Mouse (Mus musculus) forebrain, embryonic 15.5 days (tissue): ENCODE measurements around the gene Olfr190. TPM values are rescaled to one million over a fixed set of nuclear protein-coding genes. Genes with fewer than 3 reads are reported as not detected.

Experiments
- ATAC-seq: fragments of 200-750 bp; cut with Nextera tagmentation; replicated peaks from 2 replicates; pipeline ENCODE4 v1.8.0; 2017; ENCODE audit warnings: mild to moderate bottlenecking, moderate TSS enrichment, moderate library complexity
- H3K27ac ChIP-seq: fragments of 300-500 bp; sonication (generic); replicated peaks from 2 replicates; pipeline ENCODE4 v1.5.1; 2015; ENCODE audit warnings: mild to moderate bottlenecking, inconsistent platforms
- H3K27me3 ChIP-seq: fragments of 300-500 bp; sonication (generic); 2 replicates; pipeline ENCODE4 v1.6.1; 2015; ENCODE audit warnings: inconsistent platforms
- H3K36me3 ChIP-seq: fragments of 300-500 bp; sonication (generic); 2 replicates; pipeline ENCODE4 v1.6.1; 2015; ENCODE audit warnings: mild to moderate bottlenecking, inconsistent platforms
- H3K4me1 ChIP-seq: fragments of 300-500 bp; sonication (generic); 2 replicates; pipeline ENCODE4 v1.6.1; 2015; ENCODE audit warnings: inconsistent platforms
- H3K4me2 ChIP-seq: fragments of 300-500 bp; sonication (generic); replicated peaks from 2 replicates; pipeline ENCODE4 v1.6.1; 2015; ENCODE audit warnings: mild to moderate bottlenecking, inconsistent platforms
- H3K4me3 ChIP-seq: fragments of 300-500 bp; sonication (generic); 2 replicates; pipeline ENCODE4 v1.5.1; 2015; ENCODE audit warnings: mild to moderate bottlenecking, inconsistent platforms
- H3K9ac ChIP-seq: fragments of 300-500 bp; sonication (generic); replicated peaks from 2 replicates; pipeline ENCODE4 v1.6.1; 2015; ENCODE audit warnings: mild to moderate bottlenecking, inconsistent platforms
- H3K9me3 ChIP-seq: fragments of 300-500 bp; sonication (generic); 2 replicates; pipeline ENCODE4 v1.6.1; 2016; ENCODE audit warnings: inconsistent platforms
- WGBS: fragments of 180-500 bp; shearing (Covaris S2); methylation state at CpG from one replicate; pipeline ENCODE4 v1.1.7; 2015; ENCODE audit warnings: mixed read lengths; 5-methylcytosine and 5-hydroxymethylcytosine counted together
- polyA plus RNA-seq: library from polyadenylated mRNA; unstranded; fragments of >200 nt; fragmentation: Nextera tagmentation; extraction: Ambion mirVana; gene quantifications from 2 replicates; pipeline ENCODE4 v1.2.1, GENCODE M21; 2015

The Olfr190 gene
- polyA plus RNA-seq, 1 experiment from 2014 or later: not detected

DNA sequence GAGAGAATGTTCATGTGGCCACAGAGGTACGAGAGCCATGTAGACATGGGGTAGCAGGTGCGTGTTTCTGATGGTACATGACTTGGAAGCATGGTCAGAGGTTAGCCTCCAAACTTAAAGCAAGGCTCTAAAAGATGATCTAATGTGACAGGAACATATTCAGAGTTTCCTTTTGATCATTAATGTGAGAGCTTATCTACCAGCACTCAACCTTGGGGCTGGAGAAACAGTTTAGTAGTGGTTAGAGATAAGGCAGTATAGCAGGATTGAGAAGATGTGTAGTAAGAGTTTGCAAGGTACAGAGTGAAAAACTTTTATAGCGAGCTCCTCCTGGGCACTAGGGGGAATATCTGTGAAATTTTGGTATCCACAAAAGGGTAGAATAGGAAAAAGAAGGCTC is 32.0 kb downstream of the Olfr190 start:
- H3K9ac ChIP-seq: no peak overlapping the region
- whole genome bisulfite sequencing: 79% methylated on average over 3 of the region's 3 CpGs
- no peak overlapping the region for H3K4me2 ChIP-seq
- no peak for ATAC-seq
- H3K36me3 ChIP-seq: no peaks in the 10 kb centered on the region
- H3K4me1 ChIP-seq: no peaks in the 10 kb centered on the region
- no peak overlapping the region for H3K27ac ChIP-seq
- H3K9me3 ChIP-seq: no peaks in the 10 kb centered on the region
- no peak overlapping the region for H3K4me3 ChIP-seq
- no peaks in the 10 kb centered on the region for H3K27me3 ChIP-seq

- no peak within 1 kb of the TSS for H3K27ac ChIP-seq
- no peaks in the 10 kb centered on the region for H3K36me3 ChIP-seq
- H3K4me1 ChIP-seq: no peaks in the 10 kb centered on the region
- no peak within 1 kb of the TSS for H3K9ac ChIP-seq
- 94% methylated on average over 7 of the region's 7 CpGs for WGBS
- H3K27me3 ChIP-seq: no peaks in the 10 kb centered on the region
- ATAC-seq: no peak
- H3K9me3 ChIP-seq: no peaks in the 10 kb centered on the region
- no peak within 1 kb of the TSS for H3K4me2 ChIP-seq
- no peak within 1 kb of the TSS for H3K4me3 ChIP-seq
Observed at GRCm38 (mm10) chr16:59039710-59040109, 38.1 kb downstream of the Olfr190 start, which contains the start of gene Olfr187. Olfr187 (minus strand) TSS chr16:59039767.

DNA sequence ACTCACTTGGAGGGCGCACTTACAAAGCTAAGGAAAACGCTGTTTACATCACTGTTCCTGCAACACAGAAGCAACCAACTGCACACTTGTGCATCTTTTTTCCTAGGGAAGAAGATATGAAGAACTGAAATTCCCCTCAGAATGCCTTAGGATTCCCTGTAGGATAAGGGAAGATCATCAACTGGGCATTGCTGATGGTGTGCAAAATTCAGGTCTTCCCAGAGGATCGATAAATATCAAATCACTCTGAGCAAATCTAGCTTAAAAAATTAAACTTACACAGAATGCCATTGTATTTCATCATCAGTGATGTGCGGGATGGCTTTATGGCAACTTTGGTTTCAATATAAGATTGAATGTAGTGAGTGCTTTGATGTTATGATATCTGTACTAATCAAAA is 47.6 kb downstream of the Olfr190 start, which contains the start of gene Olfr186:
Olfr186 (minus strand) TSS at position 101 of the 400 bp plus-strand sequence.
- no peak for ATAC-seq
- Histone ChIP-seq H3K9ac (no peak within 1 kb of the TSS), H3K4me1 (no peaks in the 10 kb centered on the region), H3K27me3 (no peaks in the 10 kb centered on the region), H3K9me3 (no peaks in the 10 kb centered on the region), H3K27ac (no peak within 1 kb of the TSS), H3K4me3 (no peak within 1 kb of the TSS), H3K36me3 (no peaks in the 10 kb centered on the region), H3K4me2 (no peak within 1 kb of the TSS)
- WGBS: 97% methylated on average over 4 of the region's 4 CpGs

Other genes with a start within 250 kb of the Olfr190 start
- not detected in 2 replicates for gene Olfr177, start 203.2 kb downstream of the Olfr190 start, polyA plus RNA-seq
- not detected in 2 replicates for gene Olfr178, start 185.9 kb downstream of the Olfr190 start, polyA plus RNA-seq
- not detected in 2 replicates for gene Olfr181, start 149.2 kb downstream of the Olfr190 start, polyA plus RNA-seq
- not detected in 2 replicates for gene Olfr180, start 148.6 kb downstream of the Olfr190 start, polyA plus RNA-seq
- gene Olfr183, start 82.6 kb downstream of the Olfr190 start, polyA plus RNA-seq: not detected in 2 replicates
- gene Olfr186, start 47.7 kb downstream of the Olfr190 start, polyA plus RNA-seq: not detected in 2 replicates
- gene Olfr187, start 38.2 kb downstream of the Olfr190 start, polyA plus RNA-seq: not detected in 2 replicates
- not detected in 2 replicates for gene Olfr191, start 11.8 kb upstream of the Olfr190 start, polyA plus RNA-seq
- gene Olfr193, start 33.9 kb upstream of the Olfr190 start, polyA plus RNA-seq: not detected in 2 replicates
- gene Olfr194, start 43.1 kb upstream of the Olfr190 start, polyA plus RNA-seq: not detected in 2 replicates
- gene Olfr195, start 69.0 kb upstream of the Olfr190 start, polyA plus RNA-seq: not detected in 2 replicates
- gene Olfr196, start 92.4 kb upstream of the Olfr190 start, polyA plus RNA-seq: not detected in 2 replicates
- gene Olfr198, start 125.5 kb upstream of the Olfr190 start, polyA plus RNA-seq: not detected in 2 replicates
- gene Olfr199, start 141.8 kb upstream of the Olfr190 start, polyA plus RNA-seq: not detected in 2 replicates
- gene Olfr201, start 194.6 kb upstream of the Olfr190 start, polyA plus RNA-seq: not detected in 2 replicates
- gene Olfr202, start 208.8 kb upstream of the Olfr190 start, polyA plus RNA-seq: not detected in 2 replicates
- not detected in 2 replicates for gene Olfr203, start 220.9 kb upstream of the Olfr190 start, polyA plus RNA-seq
- not detected in 2 replicates for gene Olfr204, start 240.2 kb upstream of the Olfr190 start, polyA plus RNA-seq